Mouse (Mus musculus): ENCODE measurements around the gene Zfp704. TPM values are rescaled to one million over a fixed set of nuclear protein-coding genes. Genes with fewer than 3 reads are reported as not detected.

The Zfp704 gene
- total and polyA plus RNA-seq, 3 experiments = under 0.01 TPM; not detected in 2

DNA sequence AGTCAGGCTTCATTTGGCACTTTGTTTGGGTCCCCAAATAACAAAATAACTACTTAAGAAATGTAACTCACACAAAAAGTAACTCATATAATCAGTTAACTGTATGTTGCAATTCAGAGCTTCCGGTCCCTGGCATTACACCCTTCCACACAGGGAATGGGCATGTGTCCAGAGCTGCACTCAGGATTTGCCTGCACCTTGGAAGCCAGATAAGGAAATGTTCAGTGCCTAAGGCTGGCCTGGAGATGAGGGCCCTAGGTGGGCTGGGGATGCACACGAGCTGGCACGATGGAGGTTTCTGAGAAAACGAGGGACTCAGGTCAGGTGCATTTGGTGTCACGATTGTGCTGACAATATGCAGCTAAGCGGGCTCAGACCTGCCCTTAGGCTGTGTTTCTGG is 173.6 kb downstream of the Zfp704 start:
- Histone ChIP-seq H3K9ac (ENCODE audit: control insufficient read depth, low read depth, low read length, poor library complexity, severe bottlenecking) (no peak overlapping the region), H3K4me3 (ENCODE audit: control insufficient read depth in 1 of 2, insufficient read depth in 1 of 2, low read depth in 2 of 2, low read length in 2 of 2) (no peak overlapping the region), H3K79me2 (ENCODE audit: control insufficient read depth, insufficient read depth, low read length, poor library complexity) (no peaks in the 10 kb centered on the region), H3K9me3 (replicated peaks; ENCODE audit: insufficient read depth, low read length) (no peaks in the 10 kb centered on the region), H3K4me1 (ENCODE audit: control insufficient read depth in 1 of 2, insufficient read depth in 2 of 2, low read length in 2 of 2) (no peaks in the 10 kb centered on the region), H3K27me3 (ENCODE audit: control insufficient read depth in 1 of 2, insufficient read depth in 2 of 2, low read length in 2 of 2) (no peaks in the 10 kb centered on the region), H3K27ac (ENCODE audit: control insufficient read depth, low read depth, low read length) (no peak overlapping the region), H3K36me3 (ENCODE audit: control insufficient read depth in 1 of 2, insufficient read depth in 2 of 2, low read length in 2 of 2) (no peaks in the 10 kb centered on the region)
- TF ChIP-seq TAL1 (IDR thresholded peaks at IDR 0.05; ENCODE audit: low read length) (no peak), MEF2A (IDR thresholded peaks at IDR 0.05; ENCODE audit: extremely low read depth, insufficient replicate concordance, low read depth, low read length, poor library complexity, severe bottlenecking) (no peak), BHLHE40 (IDR thresholded peaks at IDR 0.05; ENCODE audit: borderline replicate concordance, low read depth, low read length) (no peak), MYB (IDR thresholded peaks at IDR 0.05; ENCODE audit: low read depth, low read length) (no peak), ZNF384 (IDR thresholded peaks at IDR 0.05; ENCODE audit: low read depth, low read length) (no peak), MAX (IDR thresholded peaks at IDR 0.05; ENCODE audit: low read length) (no peak), SIN3A (IDR thresholded peaks at IDR 0.05; ENCODE audit: low read length) (no peak), TBP (IDR thresholded peaks at IDR 0.05; ENCODE audit: low read depth, low read length) (no peak), ETS1 (IDR thresholded peaks at IDR 0.05; ENCODE audit: low read depth, low read length) (no peak), SMC3 (IDR thresholded peaks at IDR 0.05; ENCODE audit: low read depth, low read length) (no peak), GABPA (IDR thresholded peaks at IDR 0.05; ENCODE audit: low read depth, low read length) (no peak)
- DNase-seq (ENCODE audit: low read depth, low spot score) = no peak

DNA sequence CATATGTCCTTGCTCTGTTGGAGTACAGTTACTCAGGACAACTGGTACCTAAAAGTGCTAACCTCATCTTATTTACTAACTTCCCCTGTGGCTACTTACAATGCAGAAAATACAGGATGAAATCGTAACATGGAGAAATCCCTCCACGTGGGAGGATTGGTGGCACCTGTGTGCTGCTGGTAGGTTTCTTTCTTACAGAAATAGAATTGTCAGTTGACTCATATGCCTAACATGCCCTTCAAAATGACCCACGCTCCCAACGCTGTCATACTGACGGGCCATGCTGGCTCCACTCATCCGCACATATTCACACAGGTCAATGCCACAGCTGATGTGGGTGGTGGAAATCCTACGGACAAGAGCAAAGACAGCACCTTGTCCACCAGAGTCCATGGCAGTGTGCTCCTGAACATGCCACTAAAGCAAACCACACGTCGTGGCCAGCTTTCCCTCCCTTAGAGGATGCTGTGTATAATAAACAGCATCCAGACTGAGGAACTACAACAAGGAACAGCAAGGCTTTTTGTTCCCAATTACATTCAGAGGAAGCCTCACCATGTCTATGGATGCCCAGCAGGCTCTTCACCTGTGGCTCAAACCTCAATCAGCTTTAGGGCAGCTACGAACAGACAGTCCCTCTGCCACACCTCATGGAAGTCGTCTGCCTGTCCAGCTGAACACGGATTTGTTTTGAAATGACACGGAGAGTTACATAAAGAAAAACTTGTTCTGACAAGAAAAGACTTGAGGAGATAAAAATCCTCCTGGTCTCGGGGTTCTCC is 175.3 kb downstream of the Zfp704 start:
- H3K9me3 ChIP-seq (replicated peaks; ENCODE audit: insufficient read depth, low read length) = no peaks in the 10 kb centered on the region
- H3K9ac ChIP-seq (ENCODE audit: control insufficient read depth, low read depth, low read length, poor library complexity, severe bottlenecking) = no peak overlapping the region
- H3K36me3 ChIP-seq (ENCODE audit: control insufficient read depth in 1 of 2, insufficient read depth in 2 of 2, low read length in 2 of 2) = no peaks in the 10 kb centered on the region
- no peak overlapping the region for H3K27ac ChIP-seq (ENCODE audit: control insufficient read depth, low read depth, low read length)
- no peaks in the 10 kb centered on the region for H3K79me2 ChIP-seq (ENCODE audit: control insufficient read depth, insufficient read depth, low read length, poor library complexity)
- H3K27me3 ChIP-seq (ENCODE audit: control insufficient read depth in 1 of 2, insufficient read depth in 2 of 2, low read length in 2 of 2) = no peaks in the 10 kb centered on the region
- DNase-seq (ENCODE audit: low read depth, low spot score) = no peak
- H3K4me1 ChIP-seq (ENCODE audit: control insufficient read depth in 1 of 2, insufficient read depth in 2 of 2, low read length in 2 of 2) = no peaks in the 10 kb centered on the region
- H3K4me3 ChIP-seq (ENCODE audit: control insufficient read depth in 1 of 2, insufficient read depth in 1 of 2, low read depth in 2 of 2, low read length in 2 of 2) = no peak overlapping the region
- no peak for TF ChIP-seq RCOR1 (IDR thresholded peaks at IDR 0.05; ENCODE audit: low read depth, low read length)
- no peak for TF ChIP-seq E2F4 (IDR thresholded peaks at IDR 0.05; ENCODE audit: borderline replicate concordance, low read depth, low read length)
- TF ChIP-seq POLR2AphosphoS2 (IDR thresholded peaks at IDR 0.05; ENCODE audit: low read length) = no peak
- no peak for TF ChIP-seq CHD1 (IDR thresholded peaks at IDR 0.05; ENCODE audit: low read depth, low read length)
- TF ChIP-seq ETS1 (IDR thresholded peaks at IDR 0.05; ENCODE audit: low read depth, low read length) = no peak
- TF ChIP-seq MYB (IDR thresholded peaks at IDR 0.05; ENCODE audit: low read depth, low read length) = no peak

Measured in MEL (cell line).